Mouse (Mus musculus) 416B (cell line): ENCODE measurements around the gene Hist1h2ac.
"Not testable (repeated sequence)": the region's sequence is repeated elsewhere in the genome, so short reads cannot be mapped to it uniquely, and the experiment has no call there.

Experiments used
- DNase-seq: peaks from one replicate; pipeline ENCODE4 v3.0.0; 2011; ENCODE audit warnings: low read depth

Gene Hist1h2ac

GRCm38 (mm10) chr13:23683755-23684281, at the start of gene Hist1h2ac, which contains the start of gene Hist1h2bc:
Gene Hist1h2ac, minus strand, starts transcription at chr13:23683948.
Gene Hist1h2bc, plus strand, starts transcription at chr13:23684199.
- peak; percentile 100 for DNase-seq

- peak; percentile 81 for DNase-seq
Measured at GRCm38 (mm10) chr13:23732156-23732804, 48.5 kb upstream of the Hist1h2ac start.

- DNase-seq: no peak
Measured at GRCm38 (mm10) chr13:23730479-23730878, 46.7 kb upstream of the Hist1h2ac start.

GRCm38 (mm10) chr13:23729706-23730105, 46.0 kb upstream of the Hist1h2ac start:
- DNase-seq: no peak

- no peak for DNase-seq
Measured at GRCm38 (mm10) chr13:23729192-23729525, 45.4 kb upstream of the Hist1h2ac start.

GRCm38 (mm10) chr13:23728472-23729191, 44.9 kb upstream of the Hist1h2ac start:
- DNase-seq: no peak

- no peak for DNase-seq
Measured at GRCm38 (mm10) chr13:23725213-23725612, 41.5 kb upstream of the Hist1h2ac start.

GRCm38 (mm10) chr13:23724239-23724638, 40.5 kb upstream of the Hist1h2ac start:
- no peak for DNase-seq

- not testable (repeated sequence) for DNase-seq
Measured at GRCm38 (mm10) chr13:23717593-23718245, 34.0 kb upstream of the Hist1h2ac start.

- no peak for DNase-seq
Measured at GRCm38 (mm10) chr13:23717176-23717575, 33.4 kb upstream of the Hist1h2ac start.

GRCm38 (mm10) chr13:23716261-23717042, 32.7 kb upstream of the Hist1h2ac start:
- DNase-seq: no peak

GRCm38 (mm10) chr13:23710374-23711089, 26.8 kb upstream of the Hist1h2ac start, which contains the start of gene Hfe:
Gene Hfe, minus strand, starts transcription at chr13:23710854.
- peak; percentile 63 for DNase-seq

GRCm38 (mm10) chr13:23709714-23710373, 26.1 kb upstream of the Hist1h2ac start:
- DNase-seq: no peak

- DNase-seq: no peak
Measured at GRCm38 (mm10) chr13:23708654-23709053, 24.9 kb upstream of the Hist1h2ac start.

GRCm38 (mm10) chr13:23708041-23708440, 24.3 kb upstream of the Hist1h2ac start:
- DNase-seq: no peak

GRCm38 (mm10) chr13:23706771-23707170, 23.0 kb upstream of the Hist1h2ac start:
- no peak for DNase-seq

- DNase-seq: no peak
Measured at GRCm38 (mm10) chr13:23705751-23706356, 22.1 kb upstream of the Hist1h2ac start.

GRCm38 (mm10) chr13:23702801-23703200, 19.1 kb upstream of the Hist1h2ac start:
- not testable (repeated sequence) for DNase-seq

GRCm38 (mm10) chr13:23702220-23702619, 18.5 kb upstream of the Hist1h2ac start:
- DNase-seq: no peak
